Mouse (Mus musculus) cerebellum, adult 9-10 months (tissue): ENCODE results near the gene Grik4.
"Not testable (repeated sequence)": the region's sequence is repeated elsewhere in the genome, so short reads cannot be mapped to it uniquely, and the experiment has no call there.

Experiments used
- DNase-seq: peaks from one replicate; pipeline ENCODE4 v3.0.0; 2022

Gene Grik4

GRCm38 (mm10) chr9:42943781-42944535, at the start of gene Grik4:
Gene Grik4, minus strand, starts transcription at chr9:42944493.
- DNase-seq, result peak; percentile 17

- DNase-seq, result no peak
Observed at GRCm38 (mm10) chr9:42993659-42994058, 49.4 kb upstream of the Grik4 start.

GRCm38 (mm10) chr9:42987988-42988387, 43.7 kb upstream of the Grik4 start:
- DNase-seq, result no peak

GRCm38 (mm10) chr9:42968894-42969521, 24.7 kb upstream of the Grik4 start:
- no peak for DNase-seq

- peak; percentile 9 for DNase-seq
Observed at GRCm38 (mm10) chr9:42967731-42968130, 23.4 kb upstream of the Grik4 start.

- not testable (repeated sequence) for DNase-seq
Observed at GRCm38 (mm10) chr9:42964809-42965208, 20.5 kb upstream of the Grik4 start.

- DNase-seq, result no peak
Observed at GRCm38 (mm10) chr9:42964366-42964765, 20.1 kb upstream of the Grik4 start.

GRCm38 (mm10) chr9:42962506-42962905, 18.2 kb upstream of the Grik4 start:
- no peak for DNase-seq

GRCm38 (mm10) chr9:42958401-42958800, 14.1 kb upstream of the Grik4 start:
- DNase-seq, result no peak

- no peak for DNase-seq
Observed at GRCm38 (mm10) chr9:42948381-42948780, 4.1 kb upstream of the Grik4 start.

GRCm38 (mm10) chr9:42945174-42945573, 881 bp upstream of the Grik4 start:
- DNase-seq, result no peak

- peak; percentile 78 for DNase-seq
Observed at GRCm38 (mm10) chr9:42944536-42945006, 278 bp upstream of the Grik4 start.

- peak; percentile 23 for DNase-seq
Observed at GRCm38 (mm10) chr9:42943057-42943529, 1.2 kb downstream of the Grik4 start.

- DNase-seq, result no peak
Observed at GRCm38 (mm10) chr9:42942148-42942547, 2.1 kb downstream of the Grik4 start.

GRCm38 (mm10) chr9:42932146-42932545, 12.1 kb downstream of the Grik4 start:
- DNase-seq, result no peak

- DNase-seq, result no peak
Observed at GRCm38 (mm10) chr9:42927498-42927897, 16.8 kb downstream of the Grik4 start.

GRCm38 (mm10) chr9:42926564-42926963, 17.7 kb downstream of the Grik4 start:
- DNase-seq, result no peak

GRCm38 (mm10) chr9:42921830-42922229, 22.5 kb downstream of the Grik4 start:
- DNase-seq, result no peak

- no peak for DNase-seq
Observed at GRCm38 (mm10) chr9:42920190-42920589, 24.1 kb downstream of the Grik4 start.

- DNase-seq, result no peak
Observed at GRCm38 (mm10) chr9:42917911-42918310, 26.4 kb downstream of the Grik4 start.

- no peak for DNase-seq
Observed at GRCm38 (mm10) chr9:42913201-42913600, 31.1 kb downstream of the Grik4 start.

- DNase-seq, result no peak
Observed at GRCm38 (mm10) chr9:42908657-42909313, 35.5 kb downstream of the Grik4 start.

GRCm38 (mm10) chr9:42906995-42907394, 37.3 kb downstream of the Grik4 start:
- no peak for DNase-seq
